Mouse (Mus musculus): ENCODE data around the gene Gm42742. TPM values are rescaled to one million over a fixed set of nuclear protein-coding genes. Genes with fewer than 3 reads are reported as not detected.

The Gm42742 gene
- total and polyA plus RNA-seq, 3 experiments, result 13.8 to 27.2 TPM; not detected in 1

DNA sequence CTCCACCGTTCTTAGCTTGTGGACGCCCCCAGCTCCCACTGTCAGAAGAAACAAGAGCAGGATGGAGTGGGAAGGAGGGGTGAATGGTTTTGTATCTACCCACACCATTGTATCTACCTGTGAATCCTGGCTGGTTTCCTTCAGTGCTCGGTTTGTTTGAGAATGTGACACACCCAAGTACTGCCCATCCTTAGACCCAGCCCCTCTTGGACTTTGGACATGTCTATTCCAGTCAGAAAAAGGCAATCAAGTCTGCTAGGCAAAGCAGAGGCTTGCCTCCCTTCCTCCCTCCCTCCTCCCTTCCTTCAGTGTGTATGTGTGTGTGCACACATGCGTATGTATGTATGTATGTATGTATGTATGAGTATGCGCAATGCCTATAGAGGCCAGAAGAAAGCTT is 17.3 kb downstream of the Gm42742 start:
- TF ChIP-seq ELF1 (IDR thresholded peaks at IDR 0.05; ENCODE audit: low read depth, low read length) (no peak), JUND (IDR thresholded peaks at IDR 0.05; ENCODE audit: low read depth, low read length) (no peak), TAL1 (IDR thresholded peaks at IDR 0.05; ENCODE audit: low read length) (no peak), POLR2AphosphoS5 (IDR thresholded peaks at IDR 0.05; ENCODE audit: borderline replicate concordance, low read depth, low read length) (no peak), ZMIZ1 (IDR thresholded peaks at IDR 0.05; ENCODE audit: low read depth, low read length) (no peak), RAD21 (IDR thresholded peaks at IDR 0.05; ENCODE audit: low read depth, low read length) (no peak), CHD1 (IDR thresholded peaks at IDR 0.05; ENCODE audit: low read depth, low read length) (no peak), RCOR1 (IDR thresholded peaks at IDR 0.05; ENCODE audit: low read depth, low read length) (no peak), ZNF384 (IDR thresholded peaks at IDR 0.05; ENCODE audit: low read depth, low read length) (no peak), GATA1 (IDR thresholded peaks at IDR 0.05; ENCODE audit: low read depth, low read length) (no peak), UBTF (IDR thresholded peaks at IDR 0.05; ENCODE audit: borderline replicate concordance, insufficient read depth, low read depth, low read length) (no peak), MEF2A (IDR thresholded peaks at IDR 0.05; ENCODE audit: extremely low read depth, insufficient replicate concordance, low read depth, low read length, poor library complexity, severe bottlenecking) (no peak), GABPA (IDR thresholded peaks at IDR 0.05; ENCODE audit: low read depth, low read length) (no peak), SIN3A (IDR thresholded peaks at IDR 0.05; ENCODE audit: low read length) (no peak), USF2 (IDR thresholded peaks at IDR 0.05; ENCODE audit: borderline replicate concordance in 1 of 2, insufficient read depth in 1 of 2, low read depth in 1 of 2, low read length in 2 of 2) (no peak)
- no peak overlapping the region for H3K4me3 ChIP-seq (ENCODE audit: control insufficient read depth in 1 of 2, insufficient read depth in 1 of 2, low read depth in 2 of 2, low read length in 2 of 2)
- H3K36me3 ChIP-seq (ENCODE audit: control insufficient read depth in 1 of 2, insufficient read depth in 2 of 2, low read length in 2 of 2), result peaks cover 0 to 16% of the 10 kb centered on the region in 2 experiments; a peak in 2 of 4 replicates

DNA sequence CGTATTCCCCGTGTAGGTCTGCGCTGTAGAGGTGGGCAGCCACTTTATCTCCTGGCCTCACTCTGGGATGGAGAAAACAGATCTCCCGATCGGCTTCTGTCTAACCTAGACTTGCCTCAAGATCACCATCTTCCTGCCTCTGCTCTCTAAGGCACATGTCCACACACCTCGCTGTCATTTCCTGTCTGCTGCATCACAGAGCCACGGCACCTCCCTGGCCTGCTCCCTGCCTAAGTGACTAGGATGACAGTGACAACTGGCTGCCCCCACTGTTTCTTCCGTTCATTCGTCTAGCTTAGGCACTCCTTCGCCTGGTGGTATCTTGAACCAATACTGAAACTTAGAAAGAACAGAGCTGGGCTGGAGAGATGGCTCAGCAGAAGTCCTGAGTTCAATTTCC is 21.3 kb downstream of the Gm42742 start:
- no peaks in the 10 kb centered on the region for H3K79me2 ChIP-seq (ENCODE audit: control insufficient read depth, insufficient read depth, low read length, poor library complexity)
- DNase-seq (ENCODE audit: low read depth, low spot score), result no peak
- H3K9ac ChIP-seq (ENCODE audit: control insufficient read depth, low read depth, low read length, poor library complexity, severe bottlenecking), result no peak overlapping the region
- H3K27ac ChIP-seq (ENCODE audit: control insufficient read depth, low read depth, low read length), result no peak overlapping the region
- TF ChIP-seq TAL1 (IDR thresholded peaks at IDR 0.05; ENCODE audit: low read length) (no peak), ZKSCAN1 (IDR thresholded peaks at IDR 0.05; ENCODE audit: low read depth, low read length) (no peak), EP300 (IDR thresholded peaks at IDR 0.05; ENCODE audit: low read depth in 1 of 2, low read length in 2 of 2) (no peak), TBP (IDR thresholded peaks at IDR 0.05; ENCODE audit: low read depth, low read length) (no peak), SMC3 (IDR thresholded peaks at IDR 0.05; ENCODE audit: low read depth, low read length) (no peak)
- H3K4me3 ChIP-seq (ENCODE audit: control insufficient read depth in 1 of 2, insufficient read depth in 1 of 2, low read depth in 2 of 2, low read length in 2 of 2), result no peak overlapping the region
- H3K4me1 ChIP-seq (ENCODE audit: control insufficient read depth in 1 of 2, insufficient read depth in 2 of 2, low read length in 2 of 2), result peaks cover 2 to 10% of the 10 kb centered on the region in 2 experiments; a peak in 3 of 4 replicates
- H3K36me3 ChIP-seq (ENCODE audit: control insufficient read depth in 1 of 2, insufficient read depth in 2 of 2, low read length in 2 of 2), result peaks cover 0 to 5% of the 10 kb centered on the region in 2 experiments; a peak in 3 of 4 replicates
- no peaks in the 10 kb centered on the region for H3K9me3 ChIP-seq (replicated peaks; ENCODE audit: insufficient read depth, low read length)
- no peaks in the 10 kb centered on the region for H3K27me3 ChIP-seq (ENCODE audit: control insufficient read depth in 1 of 2, insufficient read depth in 2 of 2, low read length in 2 of 2)

More for the DNA sequence above, 17.3 kb downstream of the Gm42742 start:
- Histone ChIP-seq H3K27me3 (ENCODE audit: control insufficient read depth in 1 of 2, insufficient read depth in 2 of 2, low read length in 2 of 2) (no peaks in the 10 kb centered on the region), H3K9ac (ENCODE audit: control insufficient read depth, low read depth, low read length, poor library complexity, severe bottlenecking) (no peak overlapping the region), H3K79me2 (ENCODE audit: control insufficient read depth, insufficient read depth, low read length, poor library complexity) (no peaks in the 10 kb centered on the region; the same call in 1 of the 2 replicates), H3K9me3 (replicated peaks; ENCODE audit: insufficient read depth, low read length) (no peaks in the 10 kb centered on the region), H3K4me1 (ENCODE audit: control insufficient read depth in 1 of 2, insufficient read depth in 2 of 2, low read length in 2 of 2) (peaks cover 10 to 22% of the 10 kb centered on the region in 2 experiments; a peak in 3 of 4 replicates), H3K27ac (ENCODE audit: control insufficient read depth, low read depth, low read length) (no peak overlapping the region)
- no peak for DNase-seq (ENCODE audit: low read depth, low spot score)

Measured in MEL (cell line).